In the genomic region with DNA sequence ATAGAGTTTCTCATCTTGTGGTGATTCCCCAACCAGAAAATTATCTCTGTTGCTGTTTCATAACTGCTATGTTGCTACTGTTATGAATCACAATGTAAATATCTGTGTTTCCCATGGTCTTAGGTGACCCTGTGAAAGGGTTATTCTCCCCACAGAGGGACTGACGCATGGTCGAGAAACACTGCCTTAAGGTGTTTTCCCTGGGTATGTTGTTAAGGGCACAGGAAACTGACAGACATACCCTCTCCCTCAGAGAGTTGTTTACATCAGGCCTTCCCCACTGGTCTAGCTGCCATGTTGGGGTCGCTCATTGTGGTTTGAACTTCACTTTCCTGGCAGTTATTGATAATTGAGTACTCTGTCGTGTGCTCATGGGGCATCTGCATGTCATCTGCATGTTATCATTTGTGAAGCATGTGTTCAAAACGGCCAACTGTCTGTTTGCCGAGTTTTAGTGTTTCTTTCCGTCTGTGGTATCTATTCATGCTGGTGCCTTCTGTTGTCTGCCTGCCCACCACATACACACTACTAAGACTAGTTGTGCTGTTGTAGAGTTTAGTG, we compare ENCODE assay signal across 21 mouse cellular contexts. TPM values are rescaled to one million over a fixed set of nuclear protein-coding genes. Genes with fewer than 3 reads are reported as not detected.
DNase-seq lines count a peak whose midpoint lies in the region; ATAC-seq and TF ChIP-seq lines count a peak whose summit lies in the region.
"Had no signal": no experiment of that assay in that cellular context is flagged by ENCODE, and none has a peak within 500 bp of the region (broad histone marks: within the 10 kb centered on the region; RNA-seq: fewer than 3 reads in every experiment).

No protein-coding gene starts in this region.

- DNase-seq in A20 (ENCODE audit: low read depth, low spot score): peak; percentile 73
- peak; percentile 13 to 25 for DNase-seq in CD8-positive naive resting alpha-beta T cell, adult 2 months (ENCODE audit: low read depth in 2 of 2, low spot score in 2 of 2)
- DNase-seq in kidney, postnatal 14 days: no peak
- DNase-seq in left cerebral cortex, adult 2 months (ENCODE audit: extremely low spot score in 1 of 2, low spot score in 2 of 2): no peak
- DNase-seq: adrenal gland, postnatal 10 days; cerebellum, adult 9-11 months; embryo, embryonic 11 days; gastrocnemius, adult 2 months; heart, postnatal 10 days; kidney, adult 18-20 months; kidney, postnatal 36 days; thymus, postnatal 14 days had no signal

- intact Hi-C loops in left cerebral cortex, adult 2 months (cut with DNase I): no loop called here

- peak; percentile 56 for ATAC-seq in common myeloid progenitor, adult 5-6 weeks (replicated peaks; ENCODE audit: low read depth, poor library complexity, severe bottlenecking)
- ATAC-seq in megakaryocyte-erythroid progenitor cell, adult 5-6 weeks (replicated peaks; ENCODE audit: low FRiP score, low TSS enrichment, poor library complexity, severe bottlenecking): peak; percentile 92
- no peak for ATAC-seq in cerebellum, adult (ENCODE audit: insufficient number of reproducible peaks, low FRiP score, low TSS enrichment)
- ATAC-seq: forebrain, embryonic 14.5 days; midbrain, embryonic 15.5 days had no signal

- no peak overlapping the region for H3K27ac ChIP-seq in left cerebral cortex, adult 2 months
- H3K27ac ChIP-seq: gastrocnemius, adult 2 months; hindbrain, embryonic 13.5 days; limb, embryonic 12.5 days; lung, embryonic 15.5 days; midbrain, embryonic 15.5 days; stomach, postnatal 0 days had no signal

- no peak for TF ChIP-seq CTCF in left cerebral cortex, adult 2 months (IDR thresholded peaks at IDR 0.05)

- H3K4me3 ChIP-seq in left cerebral cortex, adult 2 months: no peak overlapping the region
- H3K4me3 ChIP-seq: gastrocnemius, adult 2 months; hindbrain, embryonic 13.5 days; limb, embryonic 12.5 days; lung, embryonic 15.5 days; midbrain, embryonic 15.5 days had no signal

RNA-seq across cellular contexts. Expression of gene Socs5, which starts 11.6 kb away (rescaled TPM):
- 7.2 and 10.0 TPM in 2 replicates for total RNA-seq in common myeloid progenitor, adult 5-6 weeks (2017)
- 6.0 and 8.1 TPM in 2 replicates for total RNA-seq in megakaryocyte-erythroid progenitor cell, adult 5-6 weeks (2014; fragmentation: Nextera tagmentation)
- 5.0 and 13.8 TPM in 2 replicates for total RNA-seq in megakaryocyte-erythroid progenitor cell, adult 5-6 weeks (2017)
- 100 to 1,000 TPM; 126 to 129 TPM for total RNA-seq in left cerebral cortex, adult 2 months (2021)

Comparison
In these comparisons a context has a peak if more than half of its experiments do, and no peak if none do; other contexts are left out.
1. DNase-seq: peak in A20 (single experiment) and CD8-positive naive resting alpha-beta T cell, adult 2 months (2 of 2); none in kidney, postnatal 14 days (single experiment) and left cerebral cortex, adult 2 months (0 of 2).
2. RNA of gene Socs5, which starts 11.6 kb away (total RNA-seq): 126 to 129 TPM in left cerebral cortex, adult 2 months; 7.2 to 10.0 TPM in common myeloid progenitor, adult 5-6 weeks and 5.0 to 13.8 TPM in megakaryocyte-erythroid progenitor cell, adult 5-6 weeks; every median in the first group is over 4 times any median in the second.